Mouse (Mus musculus) kidney, embryonic 14.5 days (tissue): Measurements from ENCODE around the gene Adap1. TPM values are rescaled to one million over a fixed set of nuclear protein-coding genes. Genes with fewer than 3 reads are reported as not detected.

Experiments used
- ATAC-seq: fragments of 200-750 bp; cut with Nextera tagmentation; 2 replicates; pipeline ENCODE4 v1.8.0; 2017; ENCODE audit warnings: moderate number of reproducible peaks, mild to moderate bottlenecking, moderate TSS enrichment, moderate library complexity; ENCODE audit not compliant: low FRiP score, low TSS enrichment
- H3K27ac ChIP-seq: fragments of 300-500 bp; sonication (generic); 2 replicates; pipeline ENCODE4 v1.5.1; 2014; ENCODE audit warnings: low read depth, mild to moderate bottlenecking, low read length, moderate library complexity, mixed read lengths
- H3K27me3 ChIP-seq: fragments of 300-500 bp; sonication (generic); 2 replicates; pipeline ENCODE4 v1.6.1; 2014; ENCODE audit warnings: mild to moderate bottlenecking, low read length; ENCODE audit not compliant: control insufficient read depth, insufficient read depth
- H3K36me3 ChIP-seq: fragments of 300-500 bp; sonication (generic); 2 replicates; pipeline ENCODE4 v1.6.1; 2014; ENCODE audit warnings: low read length, mixed read lengths; ENCODE audit not compliant: control insufficient read depth, insufficient read depth
- H3K4me1 ChIP-seq: fragments of 300-500 bp; sonication (generic); 2 replicates; pipeline ENCODE4 v1.6.1; 2014; ENCODE audit warnings: low read length, mixed read lengths; ENCODE audit not compliant: control insufficient read depth, insufficient read depth
- H3K4me2 ChIP-seq: fragments of 300-500 bp; sonication (generic); replicated peaks from 2 replicates; pipeline ENCODE4 v1.6.1; 2014; ENCODE audit warnings: low read depth, mild to moderate bottlenecking, low read length
- H3K4me3 ChIP-seq: fragments of 300-500 bp; sonication (generic); 2 replicates; pipeline ENCODE4 v1.5.1; 2014; ENCODE audit warnings: mild to moderate bottlenecking, low read length
- H3K9ac ChIP-seq: fragments of 300-500 bp; sonication (generic); 2 replicates; pipeline ENCODE4 v1.6.1; 2014; ENCODE audit warnings: low read depth, mild to moderate bottlenecking, low read length, moderate library complexity
- H3K9me3 ChIP-seq: fragments of 300-500 bp; sonication (generic); 2 replicates; pipeline ENCODE4 v1.6.1; 2016; ENCODE audit warnings: low read length; ENCODE audit not compliant: control insufficient read depth
- WGBS: fragments of 180-500 bp; shearing (Covaris S2); extraction: QIAGEN DNeasy Blood & Tissue Kit; methylation state at CpG from one replicate; pipeline ENCODE4 v1.1.7; 2014; 5-methylcytosine and 5-hydroxymethylcytosine counted together
- polyA plus RNA-seq: library from polyadenylated mRNA; unstranded; fragments of >200 nt; fragmentation: Nextera tagmentation; extraction: Ambion mirVana; gene quantifications from 2 replicates; pipeline ENCODE4 v1.2.1, GENCODE M21; 2014

Gene Adap1
- polyA plus RNA-seq, 1 experiment from 2014 or later, result 0.89 TPM

DNA sequence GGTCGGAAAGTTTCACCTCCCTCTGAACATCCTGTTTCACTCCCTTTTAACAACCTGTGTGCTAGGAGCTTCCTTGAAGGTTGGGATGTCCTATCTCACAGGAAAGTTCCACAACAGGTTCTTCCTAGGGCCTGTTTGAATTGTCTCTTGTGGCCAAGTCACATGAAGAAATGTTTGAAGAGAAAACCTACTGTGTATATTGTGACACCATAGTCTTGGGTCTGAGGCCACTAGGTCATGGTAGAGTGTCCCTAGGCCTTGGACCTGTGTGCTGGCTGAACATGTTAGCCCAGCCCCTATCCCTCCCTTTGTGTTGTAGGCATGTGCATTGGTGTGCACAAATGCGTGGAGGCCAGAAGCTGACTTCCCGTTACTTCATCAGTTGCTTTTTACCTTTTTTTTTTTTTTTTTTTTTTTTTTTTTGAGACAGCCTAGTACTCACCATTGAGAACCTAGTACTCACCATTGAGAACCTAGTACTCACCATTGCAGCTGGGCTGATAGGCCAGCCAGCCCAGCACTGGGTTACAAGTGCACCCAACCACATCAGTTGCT, 69.1 kb downstream of the Adap1 start:
- 61% methylated on average over 3 of the region's 3 CpGs for WGBS
- Histone ChIP-seq H3K27ac (no peak overlapping the region), H3K27me3 (no peaks in the 10 kb centered on the region), H3K36me3 (peaks cover 18% of the 10 kb centered on the region; the same call in 1 of the 2 replicates), H3K9me3 (no peaks in the 10 kb centered on the region), H3K4me3 (no peak overlapping the region), H3K9ac (no peak overlapping the region), H3K4me1 (peaks cover 23% of the 10 kb centered on the region; the same call in 1 of the 2 replicates), H3K4me2 (no peak overlapping the region)
- ATAC-seq, result no peak

DNA sequence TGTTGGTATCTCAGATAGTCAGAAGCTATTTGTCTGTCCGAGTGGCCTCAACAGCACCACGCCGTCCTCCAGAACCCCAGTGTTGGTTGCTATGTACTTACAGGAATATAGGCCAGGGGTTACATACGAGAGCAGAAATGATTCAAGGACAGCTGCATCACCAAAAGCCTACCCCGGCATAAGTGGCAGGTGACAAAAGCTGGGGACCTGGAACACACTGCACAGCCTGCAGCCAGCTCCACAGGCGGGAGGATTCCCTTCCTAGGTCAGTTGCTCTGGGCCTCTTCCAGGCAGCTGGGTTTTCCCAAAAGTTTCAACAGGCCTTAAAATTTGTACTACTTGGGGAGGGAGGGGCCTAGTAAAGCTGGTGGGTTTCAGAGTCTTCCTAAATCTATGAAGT, 69.6 kb downstream of the Adap1 start:
- no peaks in the 10 kb centered on the region for H3K9me3 ChIP-seq
- H3K27ac ChIP-seq, result no peak overlapping the region
- no peak overlapping the region for H3K4me3 ChIP-seq
- 93% methylated on average over 6 of the region's 6 CpGs for WGBS
- peaks cover 23% of the 10 kb centered on the region; the same call in 1 of the 2 replicates for H3K4me1 ChIP-seq
- H3K9ac ChIP-seq, result no peak overlapping the region
- no peaks in the 10 kb centered on the region for H3K27me3 ChIP-seq
- ATAC-seq, result no peak
- no peak overlapping the region for H3K4me2 ChIP-seq
- peaks cover 14% of the 10 kb centered on the region; the same call in 1 of the 2 replicates for H3K36me3 ChIP-seq

DNA sequence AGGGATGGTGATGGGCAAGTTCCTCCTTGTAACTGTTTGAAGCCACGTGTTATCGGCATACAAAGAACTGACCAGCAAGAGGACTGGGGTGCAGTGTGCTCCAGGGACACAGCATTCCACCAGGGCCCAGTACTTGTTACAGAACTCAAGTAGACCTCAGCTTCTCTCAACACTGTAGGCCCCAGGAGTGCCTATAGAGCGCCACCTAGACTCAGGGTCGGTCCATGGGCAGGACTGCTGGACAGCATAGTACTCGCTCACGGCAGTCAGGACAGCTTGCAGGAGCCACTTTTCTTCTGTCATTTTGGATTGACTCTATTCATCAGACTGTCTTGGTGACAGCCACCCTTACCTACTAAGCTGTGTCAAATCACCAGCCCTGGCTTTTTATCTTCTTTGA, 70.5 kb downstream of the Adap1 start:
- ATAC-seq, result no peak
- WGBS, result 88% methylated on average over 6 of the region's 6 CpGs
- no peak overlapping the region for H3K4me2 ChIP-seq

DNA sequence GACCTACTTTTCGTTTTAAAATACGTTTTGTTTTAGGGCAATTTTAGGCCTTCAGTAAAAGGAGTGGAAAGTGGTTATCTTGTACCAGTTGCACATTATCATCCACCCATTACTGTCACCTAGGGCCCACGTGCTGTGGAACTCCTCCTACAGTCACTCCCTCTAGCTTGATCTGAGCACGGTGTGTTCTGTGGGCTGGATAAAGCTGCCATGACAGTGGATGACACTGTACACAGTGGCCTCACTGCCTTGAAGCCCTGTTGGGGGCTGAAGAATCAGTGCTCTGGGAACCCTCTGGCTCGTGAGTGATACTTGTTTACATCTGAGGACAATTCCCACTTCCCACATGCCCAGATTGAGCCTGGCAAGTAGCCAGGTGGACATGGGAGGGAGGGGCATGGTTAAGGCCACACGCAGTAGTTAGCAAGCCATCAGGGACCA, 72.1 kb downstream of the Adap1 start:
- Histone ChIP-seq H3K9ac (peak overlapping the region; percentile 77), H3K36me3 (peaks cover 26% of the 10 kb centered on the region), H3K9me3 (no peaks in the 10 kb centered on the region), H3K27ac (peak overlapping the region; percentile 72), H3K27me3 (no peaks in the 10 kb centered on the region), H3K4me3 (peak overlapping the region; percentile 67), H3K4me2 (peak overlapping the region; percentile 94), H3K4me1 (peaks cover 20% of the 10 kb centered on the region; the same call in 1 of the 2 replicates)
- no peak for ATAC-seq
- 5% methylated on average over 6 of the region's 6 CpGs for WGBS

More for the DNA sequence above, 70.5 kb downstream of the Adap1 start:
- H3K27ac ChIP-seq, result no peak overlapping the region
- H3K27me3 ChIP-seq, result no peaks in the 10 kb centered on the region
- peaks cover 23% of the 10 kb centered on the region; the same call in 1 of the 2 replicates for H3K4me1 ChIP-seq
- H3K36me3 ChIP-seq, result peaks cover 16% of the 10 kb centered on the region
- no peaks in the 10 kb centered on the region for H3K9me3 ChIP-seq
- no peak overlapping the region for H3K4me3 ChIP-seq
- no peak overlapping the region for H3K9ac ChIP-seq

DNA sequence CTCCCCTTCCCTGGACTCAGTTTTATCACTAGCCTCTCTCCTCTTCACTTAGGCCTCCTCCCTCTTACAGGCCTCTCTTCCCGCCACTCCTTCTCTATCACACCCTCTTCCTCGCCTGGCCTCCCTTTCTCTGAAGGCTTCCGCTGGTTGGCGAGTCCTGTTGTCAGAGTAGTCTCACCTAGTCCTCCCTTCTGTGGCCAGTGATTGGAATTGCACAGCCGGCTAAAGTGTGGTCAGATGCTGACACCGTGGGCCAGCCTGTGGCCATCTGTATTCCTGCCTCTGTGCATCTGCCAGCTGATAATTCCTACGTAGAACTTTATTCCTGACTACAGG, 72.5 kb downstream of the Adap1 start:
- H3K27me3 ChIP-seq, result no peaks in the 10 kb centered on the region
- H3K4me1 ChIP-seq, result peaks cover 18% of the 10 kb centered on the region; the same call in 1 of the 2 replicates
- H3K4me2 ChIP-seq, result peak overlapping the region; percentile 94
- H3K27ac ChIP-seq, result peak overlapping the region; percentile 72
- H3K9me3 ChIP-seq, result no peaks in the 10 kb centered on the region
- peak overlapping the region; percentile 67 for H3K4me3 ChIP-seq
- H3K36me3 ChIP-seq, result peaks cover 28% of the 10 kb centered on the region
- WGBS, result under 1% methylated on average over 7 of the region's 7 CpGs
- H3K9ac ChIP-seq, result peak overlapping the region; percentile 77
- peak; percentile 8 for ATAC-seq

DNA sequence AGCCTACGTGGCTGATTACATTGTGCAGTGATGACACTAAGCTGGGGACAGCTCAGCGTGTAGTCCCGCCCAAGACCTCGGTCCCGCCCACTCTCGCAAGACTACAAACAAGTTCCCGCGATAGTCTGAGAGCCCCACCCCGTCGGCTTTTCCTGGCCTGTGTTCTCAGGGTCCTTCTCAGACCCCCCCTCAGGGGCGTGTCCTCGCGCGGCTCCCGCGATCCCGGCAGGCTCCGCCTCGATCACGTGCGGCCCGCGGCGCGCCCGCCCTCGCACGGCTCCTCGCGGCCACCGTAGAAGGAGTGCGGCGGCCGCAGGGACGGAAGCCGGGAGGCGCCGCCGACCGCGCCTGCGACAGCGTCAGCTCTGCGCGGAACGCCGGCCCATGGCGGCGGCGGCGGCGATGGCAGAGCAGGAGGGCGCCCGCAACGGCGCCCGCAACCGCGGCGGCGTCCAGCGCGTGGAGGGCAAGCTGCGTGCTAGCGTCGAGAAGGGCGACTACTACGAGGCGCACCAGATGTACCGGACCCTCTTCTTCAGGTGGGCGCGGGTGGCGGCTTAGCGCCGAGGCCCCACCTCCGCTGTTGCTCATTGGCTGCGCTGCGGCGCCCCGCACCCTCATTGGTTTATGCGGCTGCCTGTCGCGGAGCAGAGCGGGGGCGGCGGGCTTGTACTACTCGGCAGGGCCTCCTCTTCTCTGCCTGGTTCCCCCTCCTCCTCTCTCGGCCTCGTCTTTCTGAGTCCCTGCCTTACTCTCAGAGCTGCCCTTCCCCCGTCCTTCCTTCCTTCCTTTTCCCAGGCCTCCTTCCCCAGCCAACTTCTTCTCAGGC, 73.1 kb downstream of the Adap1 start, which contains the start of gene Get4:
Gene Get4 (plus strand): TSS at position 244 of the 829 bp plus-strand sequence.
- WGBS, result under 1% methylated on average over 78 of the region's 90 CpGs
- H3K4me3 ChIP-seq, result peak within 1 kb of the TSS; percentile 67
- peak; percentile 94 for ATAC-seq

DNA sequence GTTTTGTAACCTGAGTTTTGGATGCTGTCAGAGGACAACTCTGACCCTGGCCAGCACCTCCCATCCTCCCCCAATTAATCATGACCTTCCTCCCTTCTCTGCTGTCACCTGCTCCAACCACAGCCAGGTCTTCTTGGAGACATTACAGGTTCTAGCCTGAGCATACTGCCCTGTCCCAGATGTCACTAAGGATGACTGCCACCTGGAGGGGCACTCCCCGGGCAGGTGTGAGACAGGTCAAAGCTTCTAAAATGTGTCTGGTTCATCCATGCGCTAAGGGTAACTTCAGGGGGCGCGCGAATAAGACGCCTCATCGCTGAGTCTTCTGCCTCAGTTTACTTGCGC, 73.7 kb downstream of the Adap1 start:
- Histone ChIP-seq H3K9ac (peak overlapping the region; percentile 77), H3K9me3 (no peaks in the 10 kb centered on the region), H3K4me1 (peaks cover 18% of the 10 kb centered on the region; the same call in 1 of the 2 replicates), H3K36me3 (peaks cover 35% of the 10 kb centered on the region), H3K27ac (peak overlapping the region; percentile 68; the same call in 1 of the 2 replicates), H3K4me2 (peak overlapping the region; percentile 81), H3K27me3 (no peaks in the 10 kb centered on the region), H3K4me3 (peak overlapping the region; percentile 67)
- ATAC-seq, result peak; percentile 54; the same call in 1 of the 2 replicates
- WGBS, result 2% methylated on average over 8 of the region's 8 CpGs

More for the DNA sequence above, 73.1 kb downstream of the Adap1 start, which contains the start of gene Get4:
- Histone ChIP-seq H3K4me1 (peaks cover 18% of the 10 kb centered on the region; the same call in 1 of the 2 replicates), H3K27ac (peak within 1 kb of the TSS; percentile 72), H3K4me2 (peak within 1 kb of the TSS; percentile 94), H3K36me3 (peaks cover 33% of the 10 kb centered on the region), H3K9me3 (no peaks in the 10 kb centered on the region), H3K27me3 (no peaks in the 10 kb centered on the region), H3K9ac (peak within 1 kb of the TSS; percentile 77)

DNA sequence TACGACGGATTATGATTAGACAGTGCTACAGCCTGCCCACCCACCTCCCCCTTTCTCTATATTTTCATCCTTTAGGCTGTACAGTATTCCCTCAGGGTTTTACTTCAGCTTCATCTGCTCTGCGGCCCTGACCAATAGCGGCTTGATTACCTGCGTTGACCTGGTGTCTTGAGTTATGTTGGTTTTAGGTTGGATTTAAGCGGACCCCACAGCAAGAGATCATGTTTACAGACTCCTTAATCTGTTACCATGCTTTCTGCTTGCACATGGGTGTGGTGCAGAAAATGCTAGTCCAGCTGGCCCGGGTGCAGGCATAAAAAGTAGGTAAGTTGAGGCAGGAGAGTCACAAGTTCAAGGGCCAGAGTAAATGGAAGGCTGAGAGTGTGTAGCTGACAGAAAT, 74.1 kb downstream of the Adap1 start:
- H3K36me3 ChIP-seq, result peaks cover 40% of the 10 kb centered on the region
- H3K9me3 ChIP-seq, result no peaks in the 10 kb centered on the region
- no peaks in the 10 kb centered on the region for H3K27me3 ChIP-seq
- peak overlapping the region; percentile 81 for H3K4me2 ChIP-seq
- H3K4me3 ChIP-seq, result peak overlapping the region; percentile 67
- no peak overlapping the region; the same call in 1 of the 2 replicates for H3K9ac ChIP-seq
- ATAC-seq, result no peak
- 0 out of 2 replicates have a peak overlapping the region, but pooled peaks have one; percentile 68 for H3K27ac ChIP-seq
- WGBS, result 73% methylated on average over 7 of the region's 7 CpGs
- peaks cover 18% of the 10 kb centered on the region; the same call in 1 of the 2 replicates for H3K4me1 ChIP-seq

DNA sequence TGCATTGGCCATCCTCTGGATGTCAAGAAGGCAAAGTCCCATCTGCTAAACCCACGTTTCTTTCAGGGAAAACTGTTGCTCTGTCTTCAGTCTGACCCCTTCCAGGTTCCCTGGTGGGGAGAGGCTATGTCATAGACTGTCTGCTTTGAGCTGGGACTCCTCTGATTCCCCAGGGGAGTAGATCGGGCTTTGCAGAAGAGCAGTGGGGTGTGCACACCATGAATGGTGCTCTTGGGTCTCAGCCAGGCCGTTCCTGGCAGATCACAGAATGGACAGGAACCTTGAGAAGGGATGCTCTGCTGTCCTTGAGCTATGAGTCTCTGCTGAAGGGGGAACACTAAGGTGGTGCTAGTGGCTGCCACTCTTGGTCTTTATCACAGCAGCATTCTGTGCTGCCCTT, 76.6 kb downstream of the Adap1 start:
- H3K27me3 ChIP-seq, result no peaks in the 10 kb centered on the region
- H3K27ac ChIP-seq, result no peak overlapping the region
- 89% methylated on average over 3 of the region's 3 CpGs for WGBS
- H3K4me2 ChIP-seq, result no peak overlapping the region
- H3K36me3 ChIP-seq, result peaks cover 63% of the 10 kb centered on the region
- no peak for ATAC-seq
- peaks cover 9% of the 10 kb centered on the region; the same call in 1 of the 2 replicates for H3K4me1 ChIP-seq
- H3K9ac ChIP-seq, result no peak overlapping the region
- H3K4me3 ChIP-seq, result no peak overlapping the region
- H3K9me3 ChIP-seq, result no peaks in the 10 kb centered on the region
